Mouse (Mus musculus): ENCODE measurements at regions not wholly inside any gene's neighbourhood (a gene's known extent, or its start where the extent isn't known, plus 50 kb on each side); places are given as distances from the start of the nearest gene placed in this dataset.

DNA sequence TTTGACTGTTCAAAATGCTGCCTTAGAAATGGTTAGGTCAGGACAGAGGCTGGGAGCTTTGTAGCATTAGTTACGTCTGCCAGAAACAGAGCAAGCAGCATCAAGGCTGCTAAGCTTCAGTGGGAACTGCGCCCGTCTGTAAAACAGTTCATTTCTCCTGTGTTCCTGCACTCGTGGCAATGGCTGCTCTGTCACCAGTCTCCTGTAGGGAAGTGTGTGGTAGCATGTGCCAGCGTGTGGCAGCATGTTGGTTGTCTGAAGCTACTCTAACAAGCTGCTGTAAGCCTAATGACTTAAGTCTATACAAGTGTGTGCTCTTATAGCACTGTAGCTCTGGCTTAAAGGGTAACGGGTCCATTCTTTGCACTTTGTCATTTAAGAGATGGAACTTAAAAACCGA lies 278.8 kb downstream of the Rsl24d1 start:
- Histone ChIP-seq H3K4me1 (ENCODE audit: control insufficient read depth, insufficient read depth, low read length) (no peaks in the 10 kb centered on the region), H3K9ac (ENCODE audit: low read length) (no peak overlapping the region), H3K36me3 (ENCODE audit: control insufficient read depth, insufficient read depth, low read length) (no peaks in the 10 kb centered on the region), H3K4me2 (ENCODE audit: low read depth, low read length) (no peak overlapping the region), H3K4me3 (replicated peaks; ENCODE audit: low read length) (no peak overlapping the region), H3K27me3 (ENCODE audit: control insufficient read depth, insufficient read depth, low read length) (no peaks in the 10 kb centered on the region), H3K9me3 (replicated peaks; ENCODE audit: control insufficient read depth, low read length) (no peaks in the 10 kb centered on the region), H3K27ac (ENCODE audit: low read length) (no peak overlapping the region)
- no peak for ATAC-seq (ENCODE audit: insufficient read depth, low FRiP score)
- 70% methylated on average over 7 of the region's 7 CpGs for WGBS

DNA sequence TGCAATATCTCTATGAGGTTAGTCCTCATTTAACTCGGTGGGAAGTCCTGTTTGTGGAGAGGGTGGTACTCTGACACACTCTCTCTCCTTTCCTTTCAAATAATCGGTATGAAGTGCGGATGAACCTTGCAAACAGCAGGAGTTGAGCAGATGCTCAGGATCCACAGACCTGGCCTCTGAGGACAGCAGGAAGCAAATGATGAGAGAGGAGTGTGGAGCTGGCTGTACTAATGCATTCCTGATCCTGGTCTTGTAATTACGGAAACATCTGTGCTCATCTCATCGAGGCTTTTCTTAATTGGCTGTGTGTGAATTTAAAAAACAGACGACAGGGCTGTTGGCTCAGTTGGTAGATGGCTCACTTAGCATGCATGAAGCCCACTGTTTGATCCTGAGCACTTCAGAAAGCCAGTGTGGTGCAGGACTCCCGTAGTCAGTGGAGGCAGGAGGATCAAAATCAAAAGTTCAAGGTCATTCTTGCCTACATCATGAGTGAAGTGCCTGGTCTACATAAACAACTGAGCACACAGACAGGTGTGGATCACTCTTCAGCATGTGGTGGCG lies 300.2 kb downstream of the Rsl24d1 start:
- H3K9ac ChIP-seq (ENCODE audit: low read length): no peak overlapping the region
- no peaks in the 10 kb centered on the region for H3K27me3 ChIP-seq (ENCODE audit: control insufficient read depth, insufficient read depth, low read length)
- ATAC-seq (ENCODE audit: insufficient read depth, low FRiP score): no peak
- H3K4me1 ChIP-seq (ENCODE audit: control insufficient read depth, insufficient read depth, low read length): no peaks in the 10 kb centered on the region
- H3K4me3 ChIP-seq (replicated peaks; ENCODE audit: low read length): no peak overlapping the region
- WGBS: 72% methylated on average over 8 of the region's 8 CpGs
- no peaks in the 10 kb centered on the region for H3K36me3 ChIP-seq (ENCODE audit: control insufficient read depth, insufficient read depth, low read length)
- H3K27ac ChIP-seq (ENCODE audit: low read length): no peak overlapping the region
- H3K4me2 ChIP-seq (ENCODE audit: low read depth, low read length): no peak overlapping the region
- no peaks in the 10 kb centered on the region for H3K9me3 ChIP-seq (replicated peaks; ENCODE audit: control insufficient read depth, low read length)

DNA sequence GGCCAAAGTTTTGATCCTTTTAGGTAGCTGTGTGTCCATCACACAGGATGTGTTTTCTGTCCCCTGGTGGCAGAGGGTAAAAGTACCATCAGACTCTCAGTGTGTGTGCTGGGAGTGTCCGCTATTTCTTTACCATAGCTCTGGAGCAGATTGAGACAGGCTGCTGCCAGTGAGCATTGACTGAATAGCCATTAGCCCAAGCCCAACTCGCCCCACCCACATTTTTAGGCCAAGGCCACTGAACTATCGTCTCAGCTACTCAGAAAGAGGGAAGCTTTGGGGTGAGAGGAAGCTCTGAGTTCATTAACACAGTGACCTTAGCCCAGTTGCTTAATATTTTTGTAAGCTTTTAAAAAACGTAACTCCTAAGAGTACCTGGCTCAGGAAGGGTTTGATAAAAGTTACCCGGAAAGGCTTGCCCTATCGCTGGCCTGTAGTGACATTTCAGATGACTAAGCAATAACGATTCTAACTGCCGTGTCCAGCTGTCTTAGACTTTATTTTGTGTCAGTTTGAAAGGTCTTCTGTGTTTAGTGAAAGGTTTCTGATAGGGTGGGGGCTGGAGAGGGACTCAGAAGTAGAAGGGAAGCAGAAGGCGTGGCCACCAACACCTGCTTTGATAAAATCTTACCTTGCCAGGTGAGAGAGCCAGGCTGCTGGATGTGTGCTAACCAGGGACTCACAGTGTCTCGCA lies 303.0 kb downstream of the Rsl24d1 start:
- H3K27me3 ChIP-seq (ENCODE audit: control insufficient read depth, insufficient read depth, low read length): no peaks in the 10 kb centered on the region
- no peak overlapping the region for H3K27ac ChIP-seq (ENCODE audit: low read length)
- H3K4me2 ChIP-seq (ENCODE audit: low read depth, low read length): no peak overlapping the region
- no peak overlapping the region for H3K4me3 ChIP-seq (replicated peaks; ENCODE audit: low read length)
- no peak overlapping the region for H3K9ac ChIP-seq (ENCODE audit: low read length)
- WGBS: 58% methylated on average over 10 of the region's 10 CpGs
- H3K4me1 ChIP-seq (ENCODE audit: control insufficient read depth, insufficient read depth, low read length): no peaks in the 10 kb centered on the region
- H3K36me3 ChIP-seq (ENCODE audit: control insufficient read depth, insufficient read depth, low read length): no peaks in the 10 kb centered on the region
- ATAC-seq (ENCODE audit: insufficient read depth, low FRiP score): no peak
- H3K9me3 ChIP-seq (replicated peaks; ENCODE audit: control insufficient read depth, low read length): no peaks in the 10 kb centered on the region
